Mouse (Mus musculus) liver, embryonic 16.5 days (tissue): ENCODE results near the gene Ankdd1b. TPM values are rescaled to one million over a fixed set of nuclear protein-coding genes. Genes with fewer than 3 reads are reported as not detected.

ENCODE experiments used
- ATAC-seq: fragments of 200-750 bp; cut with Nextera tagmentation; 2 replicates; pipeline ENCODE4 v1.8.0; 2017; ENCODE audit warnings: low read depth, mild to moderate bottlenecking, moderate number of reproducible peaks, moderate library complexity
- H3K27ac ChIP-seq: fragments of 300-500 bp; sonication (generic); 2 replicates; pipeline ENCODE4 v1.5.1; 2014; ENCODE audit warnings: mild to moderate bottlenecking, low read length
- H3K27me3 ChIP-seq: fragments of 300-500 bp; sonication (generic); 2 replicates; pipeline ENCODE4 v1.6.1; 2014; ENCODE audit warnings: low read depth, low read length, mixed read lengths; ENCODE audit not compliant: control insufficient read depth, insufficient read depth
- H3K36me3 ChIP-seq: fragments of 300-500 bp; sonication (generic); 2 replicates; pipeline ENCODE4 v1.6.1; 2014; ENCODE audit warnings: mild to moderate bottlenecking; ENCODE audit not compliant: control insufficient read depth, insufficient read depth
- H3K4me1 ChIP-seq: fragments of 300-500 bp; sonication (generic); 2 replicates; pipeline ENCODE4 v1.6.1; 2014; ENCODE audit warnings: low read depth, low read length, mixed read lengths; ENCODE audit not compliant: control insufficient read depth
- H3K4me2 ChIP-seq: fragments of 300-500 bp; sonication (generic); 2 replicates; pipeline ENCODE4 v1.6.1; 2014; ENCODE audit warnings: low read depth, low read length, mixed read lengths
- H3K4me3 ChIP-seq: fragments of 300-500 bp; sonication (generic); 2 replicates; pipeline ENCODE4 v1.5.1; 2014; ENCODE audit warnings: low read depth, mild to moderate bottlenecking, low read length
- H3K9ac ChIP-seq: fragments of 300-500 bp; sonication (generic); 2 replicates; pipeline ENCODE4 v1.6.1; 2014; ENCODE audit warnings: low read depth, low read length
- H3K9me3 ChIP-seq: fragments of 300-500 bp; sonication (generic); replicated peaks from 2 replicates; pipeline ENCODE4 v1.6.1; 2016; ENCODE audit warnings: low read length; ENCODE audit not compliant: control insufficient read depth
- WGBS: fragments of 180-500 bp; shearing (Covaris S2); extraction: QIAGEN DNeasy Blood & Tissue Kit; methylation state at CpG from one replicate; pipeline ENCODE4 v1.1.7; 2014; ENCODE audit not compliant: insufficient replicate concordance; 5-methylcytosine and 5-hydroxymethylcytosine counted together
- polyA plus RNA-seq: library from polyadenylated mRNA; unstranded; fragments of >200 nt; fragmentation: Nextera tagmentation; extraction: Ambion mirVana; gene quantifications from 2 replicates; pipeline ENCODE4 v1.2.1, GENCODE M21; 2015

Gene Ankdd1b
- polyA plus RNA-seq, 1 experiment from 2014 or later: not detected

DNA sequence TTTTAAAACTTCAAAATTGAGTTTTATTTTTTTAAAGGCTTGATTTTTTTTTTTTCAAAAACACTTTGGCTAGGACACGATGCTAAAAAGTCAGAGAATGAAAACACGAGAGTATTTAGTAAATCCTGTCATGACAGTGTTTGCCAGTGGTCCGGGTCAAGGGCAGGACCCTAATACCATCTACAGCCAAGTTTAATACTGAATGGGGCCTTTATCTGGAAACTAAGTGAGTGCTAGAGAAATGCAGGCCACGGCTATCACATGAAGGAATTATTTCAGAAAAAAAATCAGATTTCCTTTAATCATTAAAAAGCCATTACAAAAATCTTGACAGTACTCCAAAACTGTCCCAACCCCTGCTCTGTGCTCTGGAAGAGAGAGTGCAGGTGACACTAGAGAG lies 34.7 kb upstream of the Ankdd1b start:
- Histone ChIP-seq H3K4me3 (no peak overlapping the region), H3K9me3 (no peaks in the 10 kb centered on the region), H3K9ac (no peak overlapping the region), H3K4me2 (no peak overlapping the region), H3K36me3 (no peaks in the 10 kb centered on the region; the same call in 1 of the 2 replicates), H3K27me3 (no peaks in the 10 kb centered on the region), H3K27ac (no peak overlapping the region), H3K4me1 (no peaks in the 10 kb centered on the region)
- WGBS: 74% methylated on average over 4 of the region's 4 CpGs
- no peak for ATAC-seq

DNA sequence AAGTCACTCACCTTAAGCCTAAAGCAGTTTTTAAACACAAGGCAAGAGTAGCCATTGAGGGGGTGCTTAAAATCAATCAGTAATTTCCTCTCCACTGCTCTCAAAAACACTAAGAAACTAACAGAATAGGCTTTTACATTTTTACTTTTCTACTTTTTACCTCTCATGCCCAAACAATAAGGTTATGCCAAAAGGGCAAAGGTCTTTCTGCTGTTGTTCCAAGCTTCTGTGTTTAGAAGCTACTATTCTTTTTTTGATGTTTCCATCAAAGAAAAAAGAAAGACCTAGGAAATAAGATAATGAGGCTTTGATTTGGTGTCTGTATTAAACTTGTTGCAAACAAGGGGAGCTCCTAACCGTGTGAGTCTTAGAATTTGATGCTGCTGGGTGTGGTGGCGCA lies 28.9 kb upstream of the Ankdd1b start:
- no peak overlapping the region for H3K27ac ChIP-seq
- no peaks in the 10 kb centered on the region for H3K27me3 ChIP-seq
- H3K9me3 ChIP-seq: no peaks in the 10 kb centered on the region
- H3K9ac ChIP-seq: no peak overlapping the region
- H3K4me2 ChIP-seq: no peak overlapping the region
- no peaks in the 10 kb centered on the region for H3K4me1 ChIP-seq
- H3K4me3 ChIP-seq: no peak overlapping the region
- WGBS: 69% methylated on average over 2 of the region's 2 CpGs
- no peaks in the 10 kb centered on the region; the same call in 1 of the 2 replicates for H3K36me3 ChIP-seq
- no peak for ATAC-seq

- H3K9ac ChIP-seq: no peak overlapping the region
- no peaks in the 10 kb centered on the region for H3K9me3 ChIP-seq
- H3K4me2 ChIP-seq: no peak overlapping the region
- H3K4me1 ChIP-seq: no peaks in the 10 kb centered on the region
- H3K27ac ChIP-seq: no peak overlapping the region
- H3K4me3 ChIP-seq: no peak overlapping the region
- ATAC-seq: no peak
- 35% methylated on average over 8 of the region's 8 CpGs for WGBS
- no peaks in the 10 kb centered on the region for H3K27me3 ChIP-seq
- H3K36me3 ChIP-seq: no peaks in the 10 kb centered on the region; the same call in 1 of the 2 replicates
Observed at GRCm38 (mm10) chr13:96496630-96497029, 25.6 kb upstream of the Ankdd1b start.

DNA sequence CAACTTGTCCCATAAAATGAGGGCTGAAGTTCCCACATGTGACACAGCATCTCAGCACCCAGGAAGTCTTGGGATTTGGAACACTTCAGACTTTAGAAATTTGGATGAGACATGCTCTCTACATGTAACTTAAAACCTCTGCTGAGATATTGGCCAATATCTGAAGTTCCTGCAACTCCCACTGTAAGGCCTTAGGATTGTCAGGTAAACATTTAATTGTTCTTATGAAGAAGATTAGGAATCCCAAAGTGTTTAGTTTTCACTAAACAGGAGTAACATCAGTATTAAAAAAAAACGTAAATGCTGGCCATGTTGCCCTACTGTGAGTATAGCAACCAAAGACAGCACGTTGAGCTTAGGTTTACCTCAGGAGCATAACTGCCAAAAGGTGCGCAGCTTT lies 19.4 kb upstream of the Ankdd1b start, which contains the start of gene Gm17622:
Gm17622 (plus strand) TSS at position 301 of the 400 bp plus-strand sequence.
- WGBS: 77% methylated on average over 3 of the region's 3 CpGs
- no peak within 1 kb of the TSS for H3K9ac ChIP-seq
- H3K27me3 ChIP-seq: no peaks in the 10 kb centered on the region
- peaks cover 10% of the 10 kb centered on the region for H3K36me3 ChIP-seq
- no peak within 1 kb of the TSS for H3K27ac ChIP-seq
- H3K4me3 ChIP-seq: no peak within 1 kb of the TSS
- ATAC-seq: no peak
- no peaks in the 10 kb centered on the region for H3K9me3 ChIP-seq
- no peaks in the 10 kb centered on the region for H3K4me1 ChIP-seq
- no peak within 1 kb of the TSS for H3K4me2 ChIP-seq

DNA sequence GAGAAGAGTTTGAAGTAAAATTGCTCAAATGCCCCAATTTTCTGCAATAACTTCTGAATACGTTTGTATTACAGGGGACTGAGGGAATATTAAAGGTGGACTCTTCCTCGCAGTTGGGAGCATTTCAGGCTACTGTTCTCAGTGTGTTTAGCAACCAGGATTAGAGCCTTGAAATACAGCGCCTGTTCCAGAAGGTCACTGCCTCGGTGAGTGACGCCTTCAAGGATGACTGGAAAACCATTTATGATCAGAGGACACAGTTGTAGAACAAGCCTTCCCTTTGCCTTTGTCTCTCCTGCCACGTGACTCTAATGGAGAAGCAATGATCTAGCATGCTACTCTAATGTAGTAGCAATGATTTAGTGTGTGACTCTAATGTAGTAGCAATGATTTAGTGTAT lies 17.0 kb upstream of the Ankdd1b start:
- 76% methylated on average over 6 of the region's 6 CpGs for WGBS
- peaks cover 10% of the 10 kb centered on the region for H3K36me3 ChIP-seq
- no peak overlapping the region for H3K27ac ChIP-seq
- no peak for ATAC-seq
- no peak overlapping the region for H3K4me3 ChIP-seq
- no peaks in the 10 kb centered on the region for H3K4me1 ChIP-seq
- H3K4me2 ChIP-seq: no peak overlapping the region
- no peak overlapping the region for H3K9ac ChIP-seq
- H3K9me3 ChIP-seq: no peaks in the 10 kb centered on the region
- H3K27me3 ChIP-seq: no peaks in the 10 kb centered on the region

- Histone ChIP-seq H3K4me1 (no peaks in the 10 kb centered on the region), H3K9ac (no peak overlapping the region), H3K36me3 (peaks cover 10% of the 10 kb centered on the region), H3K27me3 (no peaks in the 10 kb centered on the region), H3K4me2 (no peak overlapping the region), H3K9me3 (no peaks in the 10 kb centered on the region), H3K4me3 (no peak overlapping the region), H3K27ac (no peak overlapping the region)
- 70% methylated on average over 6 of the region's 6 CpGs for WGBS
- no peak for ATAC-seq
Observed at GRCm38 (mm10) chr13:96487230-96487629, 16.2 kb upstream of the Ankdd1b start.

DNA sequence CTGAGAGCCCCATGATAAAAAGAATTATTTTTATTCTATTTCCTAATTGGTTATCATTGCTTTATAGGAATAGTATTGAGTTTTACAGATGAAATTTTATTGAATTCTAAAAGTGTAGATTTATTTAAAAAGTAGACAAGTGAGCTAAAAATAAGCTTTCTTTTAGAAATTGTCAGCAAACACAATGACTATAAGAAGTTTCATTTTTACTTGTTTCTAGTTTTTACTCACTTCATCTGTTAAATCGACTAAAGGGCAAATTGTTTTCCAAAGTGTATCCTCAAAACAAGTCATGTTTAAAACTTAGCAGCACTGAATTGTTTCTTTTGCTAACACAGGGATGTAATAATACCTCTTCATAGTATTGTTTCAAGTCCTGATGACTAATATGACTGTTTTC lies 8.0 kb upstream of the Ankdd1b start:
- 76% methylated on average over 1 of the region's 1 CpGs for WGBS
- no peaks in the 10 kb centered on the region for H3K9me3 ChIP-seq
- H3K9ac ChIP-seq: no peak overlapping the region
- H3K4me2 ChIP-seq: no peak overlapping the region
- ATAC-seq: no peak
- no peaks in the 10 kb centered on the region for H3K27me3 ChIP-seq
- H3K36me3 ChIP-seq: no peaks in the 10 kb centered on the region
- H3K4me3 ChIP-seq: no peak overlapping the region
- H3K4me1 ChIP-seq: no peaks in the 10 kb centered on the region
- H3K27ac ChIP-seq: no peak overlapping the region

- Histone ChIP-seq H3K36me3 (no peaks in the 10 kb centered on the region), H3K27ac (no peak overlapping the region), H3K4me2 (no peak overlapping the region), H3K9me3 (no peaks in the 10 kb centered on the region), H3K4me3 (no peak overlapping the region), H3K27me3 (no peaks in the 10 kb centered on the region), H3K4me1 (no peaks in the 10 kb centered on the region), H3K9ac (no peak overlapping the region)
- no peak for ATAC-seq
- 63% methylated on average over 4 of the region's 4 CpGs for WGBS
Observed at GRCm38 (mm10) chr13:96477226-96477625, 6.2 kb upstream of the Ankdd1b start.

DNA sequence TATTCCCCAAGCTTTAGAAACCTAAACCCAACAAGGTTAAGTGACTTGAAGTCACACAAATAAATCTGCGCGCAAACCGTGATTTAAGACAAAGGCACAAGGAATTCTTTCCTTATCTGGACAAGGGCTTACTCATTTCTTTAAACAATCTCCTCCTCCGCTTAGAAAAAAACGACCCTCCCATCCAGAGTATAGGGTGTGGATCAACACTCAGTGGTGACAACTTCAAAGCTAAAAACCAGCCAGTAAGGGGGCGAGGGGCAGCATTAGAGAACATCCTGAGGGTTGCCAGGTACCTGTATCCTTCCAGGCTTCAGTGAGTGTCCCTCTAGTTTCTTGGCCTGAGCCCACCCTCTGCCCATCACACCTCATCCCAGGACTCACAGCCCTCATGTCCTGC lies 442 bp downstream of the Ankdd1b start:
- Histone ChIP-seq H3K9ac (no peak overlapping the region), H3K4me2 (no peak overlapping the region), H3K27me3 (no peaks in the 10 kb centered on the region), H3K27ac (no peak overlapping the region), H3K4me3 (no peak overlapping the region), H3K4me1 (no peaks in the 10 kb centered on the region), H3K9me3 (no peaks in the 10 kb centered on the region), H3K36me3 (no peaks in the 10 kb centered on the region)
- ATAC-seq: no peak
- WGBS: 65% methylated on average over 6 of the region's 6 CpGs
